Mouse (Mus musculus) adrenal gland (tissue): ENCODE data around the gene Mapre1.

Experiments used
- intact Hi-C: fragments of 180-260 bp; cut with DNase I; formaldehyde crosslinking; loops from one replicate; pipeline ENCODE4 v1.15.1; 2025

The Mapre1 gene

DNA sequence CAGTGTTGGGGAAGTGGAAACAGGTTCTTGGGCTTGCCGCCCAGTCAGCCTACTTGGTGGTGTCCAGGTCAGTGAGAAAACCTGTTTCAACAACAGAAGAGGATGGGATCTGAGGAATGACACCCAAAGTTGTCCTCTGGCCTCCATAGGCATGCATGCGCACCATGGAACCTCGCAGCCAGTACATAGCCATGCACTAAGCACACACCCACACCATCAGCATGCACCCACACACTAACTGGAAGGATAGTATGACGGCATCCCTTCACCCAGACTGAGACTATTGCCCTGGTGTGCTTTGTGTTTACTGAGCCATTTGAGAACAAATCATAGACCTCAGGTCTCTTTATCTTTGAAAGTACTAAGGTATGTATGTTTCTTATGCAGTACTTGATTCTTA is 34.4 kb downstream of the Mapre1 start:
- intact Hi-C loops, result no loop called here

- intact Hi-C loops, result no loop called here
Observed at GRCm38 (mm10) chr2:153778638-153779362, 37.7 kb downstream of the Mapre1 start.

DNA sequence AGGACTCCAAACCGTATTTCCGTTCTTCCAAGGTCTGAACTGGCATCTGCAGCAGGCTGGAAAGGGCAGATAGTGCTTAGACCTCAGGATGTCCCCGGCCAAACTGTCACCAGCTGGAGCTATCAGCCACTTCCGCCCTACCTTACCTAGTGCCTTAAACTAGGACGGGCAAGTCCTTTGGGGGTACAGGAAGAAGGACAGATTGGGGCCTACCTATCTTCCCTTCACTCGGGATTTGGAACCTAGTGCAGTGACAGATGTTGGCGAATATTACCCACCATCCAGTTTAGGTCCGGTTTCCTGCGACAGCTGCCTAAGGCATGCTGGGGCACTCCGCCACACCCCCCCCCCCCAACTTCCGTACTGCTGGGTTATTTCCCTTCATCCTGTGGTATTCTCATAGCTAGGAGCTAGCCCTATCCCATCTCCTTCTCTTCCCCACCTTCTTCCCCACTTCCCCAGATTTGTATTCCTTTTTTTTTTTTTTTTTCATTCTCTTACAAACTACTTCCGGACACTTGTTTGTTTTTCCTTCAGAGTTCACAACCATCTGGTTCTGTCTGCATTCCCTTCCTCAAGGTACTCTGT is 38.4 kb downstream of the Mapre1 start, which contains the start of gene Efcab8:
Gene Efcab8 (plus strand): TSS at position 538 of the 588 bp plus-strand sequence.
- intact Hi-C loops, result no loop called here

- intact Hi-C loops, result no loop called here
Observed at GRCm38 (mm10) chr2:153781181-153781580, 40.1 kb downstream of the Mapre1 start.

- intact Hi-C loops, result no loop called here
Observed at GRCm38 (mm10) chr2:153784668-153785067, 43.6 kb downstream of the Mapre1 start.

GRCm38 (mm10) chr2:153793366-153793765 is 52.3 kb downstream of the Mapre1 start:
- intact Hi-C loops, result no loop called here

DNA sequence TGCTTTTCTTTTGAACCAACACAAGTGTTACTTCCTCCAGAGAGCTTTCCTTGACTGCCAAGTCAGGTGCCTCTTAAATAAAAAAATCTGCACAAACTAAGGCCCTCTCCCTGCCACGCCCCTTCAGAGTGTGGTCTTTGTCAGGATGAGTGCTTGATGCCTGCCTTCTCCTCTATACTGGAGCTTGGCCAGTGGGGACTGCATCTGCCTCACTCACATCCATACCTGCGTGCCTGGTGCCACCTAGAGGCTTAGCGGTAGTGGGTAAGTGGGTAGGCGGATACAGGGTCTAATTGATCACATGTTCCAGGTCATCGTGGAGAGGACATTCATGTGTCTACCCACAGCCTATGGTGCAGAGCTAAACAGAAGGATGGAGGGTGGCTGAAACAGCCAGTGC is 54.0 kb downstream of the Mapre1 start:
- intact Hi-C loops, result no loop called here

GRCm38 (mm10) chr2:153807464-153807863 is 66.4 kb downstream of the Mapre1 start:
- intact Hi-C loops, result loop anchor here (2.0 to 5.0 kb wide), 2 partner anchors 123 to 145 kb away; no protein-coding TSS in a partner anchor

DNA sequence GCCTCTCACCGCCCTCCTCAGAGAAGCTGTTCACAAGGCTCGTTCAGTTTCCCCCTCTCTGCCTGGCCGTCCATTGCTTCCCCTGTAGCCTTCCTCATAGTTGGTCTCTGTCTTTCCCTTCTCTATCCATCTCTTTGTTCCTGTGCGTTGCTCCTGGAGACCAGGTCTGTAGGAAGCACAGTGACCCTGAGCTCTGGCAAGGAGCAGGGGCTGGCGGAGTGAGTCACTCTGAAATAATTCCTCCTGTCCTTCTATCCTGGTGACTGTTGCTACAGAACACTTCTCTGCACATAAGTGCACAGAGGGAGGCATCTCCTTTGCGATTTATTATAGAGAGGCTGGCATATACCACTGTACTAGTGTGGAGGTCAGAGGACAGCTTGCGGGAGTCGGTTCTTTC is 67.1 kb downstream of the Mapre1 start:
- intact Hi-C loops, result loop anchor here (2.0 to 5.0 kb wide), 2 partner anchors 45 to 144 kb away; no protein-coding TSS in a partner anchor

DNA sequence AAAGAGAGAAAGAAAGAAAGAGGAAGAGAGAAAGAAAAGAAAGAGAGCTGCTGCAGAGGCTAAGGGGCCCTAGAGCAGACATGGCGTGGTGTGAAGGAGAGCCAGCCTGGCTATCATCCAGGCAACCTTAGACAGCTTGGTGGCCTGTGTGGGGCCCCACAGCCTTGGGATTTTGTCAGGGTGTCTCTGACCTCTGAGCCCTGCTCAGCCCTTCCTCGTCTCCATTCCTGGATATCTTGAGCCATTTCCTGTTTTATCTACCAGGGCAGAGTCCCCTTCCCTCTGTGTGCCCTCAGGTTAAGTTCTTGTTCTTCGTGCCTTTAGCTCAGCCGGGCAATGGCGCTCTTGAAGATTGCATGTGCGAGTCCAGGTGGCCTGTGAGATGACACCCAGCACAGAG is 67.8 kb downstream of the Mapre1 start:
- intact Hi-C loops, result loop anchor here (2.0 to 5.0 kb wide), 2 partner anchors 44 to 143 kb away; no protein-coding TSS in a partner anchor

- intact Hi-C loops, result loop anchor here (2.0 to 5.0 kb wide), 2 partner anchors 43 to 142 kb away; no protein-coding TSS in a partner anchor
Observed at GRCm38 (mm10) chr2:153809921-153810320, 68.8 kb downstream of the Mapre1 start.

DNA sequence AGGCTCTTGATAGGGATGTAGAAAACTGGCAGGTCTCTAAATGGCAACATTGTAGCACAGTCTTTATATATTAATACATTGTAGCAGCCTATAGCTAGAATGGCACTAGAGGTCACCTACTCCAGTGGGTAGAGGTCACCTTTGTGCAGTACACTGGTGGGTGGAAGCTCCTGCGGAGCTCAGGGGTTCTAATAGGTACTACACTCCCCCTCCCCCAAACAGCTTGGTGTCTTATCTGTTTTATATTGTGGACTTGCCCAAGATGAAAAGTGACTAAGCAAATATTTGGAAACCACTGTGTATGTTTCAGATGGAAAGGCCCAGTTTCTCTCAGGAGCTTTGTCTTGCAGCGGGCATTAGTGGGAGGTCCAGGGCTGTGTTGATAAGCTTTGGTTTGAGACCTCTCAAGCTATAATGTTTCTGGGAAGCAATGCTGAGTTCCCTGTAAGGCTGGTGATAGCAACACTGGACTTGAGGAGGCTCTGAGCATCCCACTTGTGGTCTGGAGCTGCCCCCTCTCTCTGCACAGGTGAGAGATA is 81.0 kb downstream of the Mapre1 start:
- intact Hi-C loops, result no loop called here
